Mouse (Mus musculus) natural killer cell, adult 2 months (primary cell): ENCODE data around the gene Lama1.
"Not testable (repeated sequence)": the region's sequence is repeated elsewhere in the genome, so short reads cannot be mapped to it uniquely, and the experiment has no call there.

Experiments used
- DNase-seq, 2 experiments: peaks; one replicate each; pipeline ENCODE4 v3.0.0; 2022; ENCODE audit warnings: low spot score in 2 of 2

Gene Lama1

GRCm38 (mm10) chr17:67722055-67722454 lies 25.0 kb downstream of the Lama1 start:
- no peak for DNase-seq

GRCm38 (mm10) chr17:67722578-67722977 lies 25.5 kb downstream of the Lama1 start:
- no peak for DNase-seq

GRCm38 (mm10) chr17:67723175-67724067 lies 26.4 kb downstream of the Lama1 start:
- no peak for DNase-seq

GRCm38 (mm10) chr17:67726601-67727000 lies 29.5 kb downstream of the Lama1 start:
- no peak for DNase-seq

GRCm38 (mm10) chr17:67728751-67729150 lies 31.7 kb downstream of the Lama1 start:
- DNase-seq: no peak

GRCm38 (mm10) chr17:67731096-67731495 lies 34.0 kb downstream of the Lama1 start:
- no peak for DNase-seq

GRCm38 (mm10) chr17:67731964-67732363 lies 34.9 kb downstream of the Lama1 start:
- DNase-seq: no peak

- no peak for DNase-seq
Observed at GRCm38 (mm10) chr17:67733516-67733915, 36.5 kb downstream of the Lama1 start.

GRCm38 (mm10) chr17:67735722-67736121 lies 38.7 kb downstream of the Lama1 start:
- no peak for DNase-seq

- not testable (repeated sequence) for DNase-seq
Observed at GRCm38 (mm10) chr17:67741229-67741628, 44.2 kb downstream of the Lama1 start.

GRCm38 (mm10) chr17:67764167-67764871 lies 67.3 kb downstream of the Lama1 start:
- DNase-seq: no peak

GRCm38 (mm10) chr17:67773608-67774007 lies 76.5 kb downstream of the Lama1 start:
- DNase-seq: no peak

GRCm38 (mm10) chr17:67776764-67777163 lies 79.7 kb downstream of the Lama1 start:
- DNase-seq: no peak

GRCm38 (mm10) chr17:67779812-67780211 lies 82.8 kb downstream of the Lama1 start:
- DNase-seq: no peak

- no peak for DNase-seq
Observed at GRCm38 (mm10) chr17:67791091-67791490, 94.0 kb downstream of the Lama1 start.

GRCm38 (mm10) chr17:67809171-67809570 lies 112.1 kb downstream of the Lama1 start:
- no peak for DNase-seq

- DNase-seq: no peak
Observed at GRCm38 (mm10) chr17:67813666-67814065, 116.6 kb downstream of the Lama1 start.

GRCm38 (mm10) chr17:67815720-67816119 lies 118.7 kb downstream of the Lama1 start:
- DNase-seq: no peak

GRCm38 (mm10) chr17:67816916-67817315 lies 119.9 kb downstream of the Lama1 start:
- no peak for DNase-seq

GRCm38 (mm10) chr17:67827431-67827830 lies 130.4 kb downstream of the Lama1 start:
- DNase-seq: no peak

- DNase-seq: no peak
Observed at GRCm38 (mm10) chr17:67836146-67836895, 139.3 kb downstream of the Lama1 start.
